Mouse (Mus musculus): ENCODE measurements around the gene Hace1.

DNA sequence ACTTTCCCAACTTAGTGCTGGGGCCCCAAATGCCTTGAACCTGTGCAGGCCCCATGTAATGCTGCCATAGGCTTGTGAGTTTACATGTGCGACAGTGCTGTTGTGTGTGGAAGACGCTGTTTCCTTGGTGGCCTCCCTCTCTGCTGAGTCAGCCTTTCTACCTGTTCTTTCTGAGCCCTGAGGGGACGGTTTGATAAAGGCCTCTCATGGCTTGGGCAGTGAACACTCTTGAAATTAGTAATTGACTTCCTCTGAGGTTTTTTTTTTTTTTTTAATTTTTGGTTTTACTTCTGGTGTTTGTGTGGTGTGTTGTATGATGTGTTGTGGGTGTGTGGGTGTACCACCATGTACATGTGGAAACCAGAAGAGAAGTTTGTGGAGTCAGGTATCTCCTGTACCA is 57.6 kb downstream of the Hace1 start:
- TF ChIP-seq MAFK (IDR thresholded peaks at IDR 0.05; ENCODE audit: insufficient read depth, low read depth, low read length) (0 out of 2 replicates have a peak, but pooled peaks have one; percentile 43), CHD2 (IDR thresholded peaks at IDR 0.05; ENCODE audit: low read depth, low read length) (no peak)

Data from ES-E14 (cell line).